Mouse (Mus musculus) brown adipose tissue, adult 24 weeks (tissue): ENCODE results near the gene Gatad2b. TPM values are rescaled to one million over a fixed set of nuclear protein-coding genes. Genes with fewer than 3 reads are reported as not detected.
"Not testable (repeated sequence)": the region's sequence is repeated elsewhere in the genome, so short reads cannot be mapped to it uniquely, and the experiment has no call there.

Experiments used
- H3K27ac ChIP-seq: fragments of 200-500 bp; replicated peaks from 2 replicates; pipeline ENCODE4 v1.5.1; 2012; ENCODE audit warnings: low read depth, mild to moderate bottlenecking, low read length
- H3K4me1 ChIP-seq: fragments of 200-500 bp; 2 replicates; pipeline ENCODE4 v1.6.1; 2012; ENCODE audit warnings: low read length, mixed read lengths; ENCODE audit not compliant: control insufficient read depth, insufficient read depth, insufficient read length
- H3K4me3 ChIP-seq: fragments of 200-500 bp; 2 replicates; pipeline ENCODE4 v1.5.1; 2012; ENCODE audit warnings: low read depth, mild to moderate bottlenecking, low read length, moderate library complexity; ENCODE audit not compliant: insufficient read depth
- polyA plus RNA-seq: library from polyadenylated mRNA; stranded (reverse); fragments of >200 nt; gene quantifications from 2 replicates; pipeline ENCODE4 v1.2.4, GENCODE M21; 2012; ENCODE audit not compliant: missing spikeins, insufficient read depth, insufficient read length

The Gatad2b gene
- polyA plus RNA-seq, 1 experiment, result 22.0 TPM

DNA sequence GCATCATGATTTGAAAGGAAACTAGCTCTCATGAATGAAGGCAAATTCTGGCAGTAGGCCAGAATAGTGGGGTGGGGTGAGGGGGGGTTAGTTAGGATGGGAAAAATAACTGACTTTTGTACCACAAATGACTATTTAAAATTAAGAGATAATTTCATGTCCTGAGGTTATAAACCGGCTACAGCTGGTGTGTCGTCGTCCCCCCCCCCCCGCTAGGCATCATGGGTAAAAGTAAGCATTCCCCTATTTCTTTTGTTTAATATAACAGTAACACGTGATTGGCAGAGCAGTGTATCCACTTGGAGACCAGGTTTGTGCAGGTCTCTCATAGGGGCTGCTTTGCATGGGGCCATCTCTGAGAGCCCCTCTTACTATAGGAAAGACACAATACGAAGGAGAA lies 29.3 kb downstream of the Gatad2b start:
- H3K4me1 ChIP-seq, result peaks cover 5% of the 10 kb centered on the region
- H3K27ac ChIP-seq, result no peak overlapping the region
- no peak overlapping the region for H3K4me3 ChIP-seq

DNA sequence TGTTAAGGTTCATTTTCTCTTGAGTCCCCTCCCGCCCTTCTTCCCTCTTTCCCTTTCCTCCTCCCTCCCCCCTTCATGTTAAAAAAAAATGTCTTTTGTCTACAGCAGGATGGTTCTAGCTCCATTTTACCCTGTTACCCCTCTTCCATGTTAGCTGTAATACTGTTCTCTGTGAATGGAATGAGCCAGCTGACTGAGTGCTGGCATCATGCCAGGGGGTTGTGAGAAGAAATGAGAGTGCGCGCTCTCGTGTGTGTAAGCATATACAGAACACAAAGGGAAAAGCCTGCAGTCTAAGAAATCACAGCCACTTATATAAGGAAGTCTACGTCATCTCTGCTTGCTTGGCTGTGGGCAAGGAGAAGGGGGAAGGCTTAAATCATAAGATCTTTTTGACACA lies 30.1 kb downstream of the Gatad2b start:
- peaks cover 5% of the 10 kb centered on the region for H3K4me1 ChIP-seq
- no peak overlapping the region for H3K27ac ChIP-seq
- H3K4me3 ChIP-seq, result no peak overlapping the region

- no peaks in the 10 kb centered on the region; the same call in 1 of the 2 replicates for H3K4me1 ChIP-seq
- H3K4me3 ChIP-seq, result no peak overlapping the region
- no peak overlapping the region for H3K27ac ChIP-seq
Observed at GRCm38 (mm10) chr3:90332485-90332884, 39.5 kb downstream of the Gatad2b start.

GRCm38 (mm10) chr3:90335517-90335916 lies 42.5 kb downstream of the Gatad2b start:
- Histone ChIP-seq H3K27ac (no peak overlapping the region), H3K4me3 (no peak overlapping the region), H3K4me1 (no peaks in the 10 kb centered on the region; the same call in 1 of the 2 replicates)

- H3K4me3 ChIP-seq, result no peak overlapping the region
- no peak overlapping the region for H3K27ac ChIP-seq
- no peaks in the 10 kb centered on the region; the same call in 1 of the 2 replicates for H3K4me1 ChIP-seq
Observed at GRCm38 (mm10) chr3:90338190-90338589, 45.2 kb downstream of the Gatad2b start.

- no peak overlapping the region for H3K27ac ChIP-seq
- H3K4me3 ChIP-seq, result no peak overlapping the region
- H3K4me1 ChIP-seq, result no peaks in the 10 kb centered on the region; the same call in 1 of the 2 replicates
Observed at GRCm38 (mm10) chr3:90340177-90340576, 47.2 kb downstream of the Gatad2b start.

- not testable (repeated sequence) for H3K27ac ChIP-seq, H3K4me1 ChIP-seq, H3K4me3 ChIP-seq
Observed at GRCm38 (mm10) chr3:90342853-90343252, 49.9 kb downstream of the Gatad2b start.

- H3K4me3 ChIP-seq, result no peak overlapping the region
- no peaks in the 10 kb centered on the region for H3K4me1 ChIP-seq
- H3K27ac ChIP-seq, result no peak overlapping the region
Observed at GRCm38 (mm10) chr3:90347847-90348246, 54.9 kb downstream of the Gatad2b start.

DNA sequence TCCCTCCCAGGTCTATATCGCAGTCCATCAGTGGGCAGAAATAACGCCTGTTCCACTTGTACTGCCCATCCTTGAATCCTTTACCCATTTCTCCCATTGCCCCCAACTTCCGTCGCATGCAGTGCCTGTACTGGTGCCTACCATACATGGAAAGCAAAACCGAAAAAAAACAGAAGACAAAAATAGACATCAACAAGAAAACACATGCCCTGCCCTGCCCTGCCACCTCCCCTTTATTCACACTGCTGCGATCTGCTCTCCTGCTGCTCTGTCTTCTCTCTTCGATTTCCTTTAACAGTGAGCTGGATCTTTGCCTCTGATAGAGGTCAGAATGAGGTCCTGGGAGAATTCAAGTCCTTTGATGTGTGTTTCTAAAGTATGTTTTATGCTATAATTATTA lies 65.0 kb downstream of the Gatad2b start:
- no peak overlapping the region for H3K27ac ChIP-seq
- H3K4me3 ChIP-seq, result no peak overlapping the region
- H3K4me1 ChIP-seq, result no peaks in the 10 kb centered on the region

DNA sequence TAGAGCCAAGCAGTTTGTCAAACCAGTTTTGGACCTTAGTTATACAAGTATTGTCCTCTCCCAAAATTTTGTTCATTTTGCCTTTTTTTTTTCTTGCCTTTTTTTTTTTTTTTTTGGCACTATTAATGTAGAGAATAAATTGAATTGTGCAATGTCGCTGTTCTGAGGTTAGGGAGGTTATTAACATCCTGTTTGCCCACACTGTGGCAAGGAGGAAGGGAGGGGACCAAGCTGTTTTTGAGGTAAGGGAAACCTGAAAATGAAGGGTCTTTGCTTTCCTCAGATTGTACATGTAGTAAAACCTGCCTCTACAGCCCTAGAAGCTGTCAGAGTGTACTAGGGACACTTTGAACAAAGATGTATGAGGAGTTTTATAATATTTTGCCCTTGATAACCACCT lies 66.3 kb downstream of the Gatad2b start:
- H3K4me3 ChIP-seq, result no peak overlapping the region
- no peaks in the 10 kb centered on the region for H3K4me1 ChIP-seq
- no peak overlapping the region for H3K27ac ChIP-seq

GRCm38 (mm10) chr3:90361476-90361875 lies 68.5 kb downstream of the Gatad2b start:
- no peak overlapping the region for H3K27ac ChIP-seq
- no peaks in the 10 kb centered on the region for H3K4me1 ChIP-seq
- no peak overlapping the region for H3K4me3 ChIP-seq

GRCm38 (mm10) chr3:90362346-90362745 lies 69.4 kb downstream of the Gatad2b start:
- H3K4me3 ChIP-seq, result no peak overlapping the region
- no peak overlapping the region for H3K27ac ChIP-seq
- H3K4me1 ChIP-seq, result no peaks in the 10 kb centered on the region

DNA sequence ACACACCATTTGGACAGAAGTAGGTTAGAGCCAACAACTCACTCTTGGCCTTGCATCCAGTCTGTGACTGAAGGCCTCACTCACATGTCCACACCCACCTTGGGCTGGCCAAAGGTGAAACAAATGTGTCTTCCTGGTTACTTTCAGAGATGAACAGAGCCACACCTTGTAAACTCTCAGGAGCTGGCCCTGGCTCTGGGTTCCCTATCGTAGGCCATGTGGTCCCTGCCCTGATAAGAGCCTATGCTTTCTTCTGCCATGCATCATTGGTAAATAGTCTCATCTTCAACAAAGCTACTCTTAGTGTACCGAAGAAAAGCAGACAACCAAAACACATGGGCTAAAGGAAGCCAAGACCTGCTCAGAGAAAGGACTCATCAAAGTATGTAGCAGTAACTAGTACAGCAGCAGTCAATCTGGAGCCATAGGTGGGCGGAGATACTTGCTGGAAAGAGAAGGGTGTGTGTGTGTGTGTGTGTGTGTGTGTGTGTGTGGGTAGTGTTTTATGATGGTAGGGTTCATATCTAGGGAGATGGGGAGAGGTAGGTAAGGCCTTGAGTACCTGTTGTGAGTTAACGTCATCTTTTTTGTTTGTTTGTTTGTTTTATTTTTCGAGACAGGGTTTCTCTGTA lies 74.1 kb downstream of the Gatad2b start:
- H3K27ac ChIP-seq, result no peak overlapping the region
- H3K4me3 ChIP-seq, result no peak overlapping the region
- H3K4me1 ChIP-seq, result no peaks in the 10 kb centered on the region

- Histone ChIP-seq H3K4me3 (no peak overlapping the region), H3K4me1 (no peaks in the 10 kb centered on the region), H3K27ac (no peak overlapping the region)
Observed at GRCm38 (mm10) chr3:90369041-90369440, 76.1 kb downstream of the Gatad2b start.

- Histone ChIP-seq H3K27ac (no peak overlapping the region), H3K4me3 (no peak overlapping the region), H3K4me1 (no peaks in the 10 kb centered on the region)
Observed at GRCm38 (mm10) chr3:90371857-90372256, 78.9 kb downstream of the Gatad2b start.

GRCm38 (mm10) chr3:90372817-90373216 lies 79.8 kb downstream of the Gatad2b start:
- Histone ChIP-seq H3K4me1 (no peaks in the 10 kb centered on the region), H3K27ac (no peak overlapping the region), H3K4me3 (no peak overlapping the region)
